Mouse (Mus musculus) gastrocnemius, postnatal 14 days (tissue): ENCODE results near the gene Naa10. TPM values are rescaled to one million over a fixed set of nuclear protein-coding genes. Genes with fewer than 3 reads are reported as not detected.

ENCODE experiments used
- DNase-seq: peaks from one replicate; pipeline ENCODE4 v3.0.0; 2021; ENCODE audit warnings: mixed read lengths
- intact Hi-C: fragments of 180-260 bp; cut with DNase I; formaldehyde crosslinking; loops from one replicate; pipeline ENCODE4 v1.15.1; 2025; ENCODE audit warnings: low total_unique reads
- total RNA-seq, 2 experiments: library from RNA; stranded (reverse); gene quantifications; 2 replicates each; pipeline ENCODE4 v1.2.3; 2021

Naa10 gene
- total RNA-seq, 2 experiments from 2014 or later, result 58.8 to 66.1 TPM

GRCm38 (mm10) chrX:73867852-73868251 is 53.9 kb downstream of the Naa10 start:
- DNase-seq, result no peak
- intact Hi-C loops, result no loop called here

- no peak for DNase-seq
- intact Hi-C loops, result no loop called here
Observed at GRCm38 (mm10) chrX:73867256-73867655, 54.5 kb downstream of the Naa10 start.

Other genes with a start within 250 kb of the Naa10 start
- gene Slc6a8, start 248.8 kb downstream of the Naa10 start, total RNA-seq, result 10 to 100 TPM; 55.5 to 58.5 TPM
- 10 to 100 TPM; 60.5 to 68.8 TPM for gene Bcap31, start 205.8 kb downstream of the Naa10 start, total RNA-seq
- 10 to 100 TPM; 22.2 to 22.9 TPM for gene Abcd1, start 205.3 kb downstream of the Naa10 start, total RNA-seq
- gene Plxnb3, start 164.9 kb downstream of the Naa10 start, total RNA-seq, result 1 to 10 TPM; 1.2 to 1.8 TPM
- 10 to 100 TPM; 66.3 to 93.3 TPM for gene Srpk3, start 147.5 kb downstream of the Naa10 start, total RNA-seq
- 100 to 1,000 TPM; 305 to 363 TPM for gene Idh3g, start 135.0 kb downstream of the Naa10 start, total RNA-seq
- 10 to 100 TPM; 83.7 to 89.5 TPM for gene Ssr4, start 134.9 kb downstream of the Naa10 start, total RNA-seq
- gene Pdzd4, start 97.0 kb downstream of the Naa10 start, total RNA-seq, result 1 to 10 TPM; 1.7 to 2.2 TPM
- not detected for gene Avpr2, start 29.8 kb downstream of the Naa10 start, total RNA-seq
- gene L1cam, start 25.8 kb downstream of the Naa10 start, total RNA-seq, result 1 to 10 TPM; 1.4 to 1.5 TPM
- under 1 TPM; 0.55 to 0.66 TPM for gene Arhgap4, start 74 bp downstream of the Naa10 start, total RNA-seq
- 1 to 10 TPM; 3.8 to 4.2 TPM for gene Renbp, start 8.9 kb upstream of the Naa10 start, total RNA-seq
- gene Hcfc1, start 44.4 kb upstream of the Naa10 start, total RNA-seq, result 10 to 100 TPM; 39.9 to 43.9 TPM
- 10 to 100 TPM; 40.3 to 41.2 TPM for gene Irak1, start 102.0 kb upstream of the Naa10 start, total RNA-seq
- not detected for gene Opn1mw, start 205.5 kb upstream of the Naa10 start, total RNA-seq
- gene Mecp2, start 213.4 kb upstream of the Naa10 start, total RNA-seq, result 10 to 100 TPM; 25.6 to 30.4 TPM
- not detected for gene Tex28, start 245.9 kb upstream of the Naa10 start, total RNA-seq